Mouse (Mus musculus) kidney, postnatal 14 days (tissue): ENCODE results near the gene Cyb561d2.

Source experiments
- DNase-seq: peaks from one replicate; pipeline ENCODE4 v3.0.0; 2022; ENCODE audit warnings: mixed read lengths

Gene Cyb561d2

GRCm38 (mm10) chr9:107520331-107520730, 21.7 kb downstream of the Cyb561d2 start:
- DNase-seq = no peak

- peak; percentile 83 for DNase-seq
Measured at GRCm38 (mm10) chr9:107514303-107514955, 27.6 kb downstream of the Cyb561d2 start.

DNA sequence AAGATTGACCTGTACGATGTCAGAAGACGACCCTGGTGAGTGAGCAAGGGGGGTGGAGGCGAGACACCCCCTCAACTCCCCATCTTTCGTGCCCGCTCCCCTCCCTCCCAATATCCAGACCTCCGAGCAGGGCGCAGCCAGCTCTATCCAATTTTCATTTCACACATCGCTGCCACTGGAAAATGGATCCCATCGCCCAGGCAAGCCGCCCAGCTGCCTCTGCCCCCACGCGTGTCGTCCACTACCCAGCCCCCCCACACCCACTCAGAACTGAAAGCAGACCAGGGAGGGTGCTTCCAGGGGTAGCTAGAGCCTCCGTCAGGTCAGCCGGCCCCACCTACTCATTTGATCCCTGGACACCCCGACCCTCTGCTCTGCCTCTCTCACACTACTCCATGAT, 29.7 kb downstream of the Cyb561d2 start:
- DNase-seq = no peak

DNA sequence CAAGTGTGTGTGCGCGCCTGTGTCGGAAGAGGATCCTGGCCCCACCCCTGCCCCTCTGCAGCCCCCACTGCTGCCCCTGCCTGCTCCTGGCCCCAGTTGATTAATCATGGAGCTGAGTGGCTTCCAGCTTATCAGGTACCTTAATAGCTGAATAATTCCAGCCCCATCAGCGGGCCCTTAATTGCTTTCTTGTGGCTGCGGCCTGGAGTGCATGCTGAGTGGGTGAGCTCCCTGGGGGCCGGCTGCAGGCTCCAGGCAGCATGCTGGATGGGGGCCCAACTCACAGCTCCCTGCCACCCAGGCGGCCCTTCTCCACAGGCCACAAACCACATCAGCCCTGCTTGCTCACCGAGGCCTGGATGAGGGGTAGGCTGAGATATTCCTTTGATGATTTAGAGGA, 30.6 kb downstream of the Cyb561d2 start:
- DNase-seq = no peak

GRCm38 (mm10) chr9:107510384-107511100, 31.5 kb downstream of the Cyb561d2 start:
- no peak for DNase-seq

GRCm38 (mm10) chr9:107508266-107508665, 33.7 kb downstream of the Cyb561d2 start:
- no peak for DNase-seq

DNA sequence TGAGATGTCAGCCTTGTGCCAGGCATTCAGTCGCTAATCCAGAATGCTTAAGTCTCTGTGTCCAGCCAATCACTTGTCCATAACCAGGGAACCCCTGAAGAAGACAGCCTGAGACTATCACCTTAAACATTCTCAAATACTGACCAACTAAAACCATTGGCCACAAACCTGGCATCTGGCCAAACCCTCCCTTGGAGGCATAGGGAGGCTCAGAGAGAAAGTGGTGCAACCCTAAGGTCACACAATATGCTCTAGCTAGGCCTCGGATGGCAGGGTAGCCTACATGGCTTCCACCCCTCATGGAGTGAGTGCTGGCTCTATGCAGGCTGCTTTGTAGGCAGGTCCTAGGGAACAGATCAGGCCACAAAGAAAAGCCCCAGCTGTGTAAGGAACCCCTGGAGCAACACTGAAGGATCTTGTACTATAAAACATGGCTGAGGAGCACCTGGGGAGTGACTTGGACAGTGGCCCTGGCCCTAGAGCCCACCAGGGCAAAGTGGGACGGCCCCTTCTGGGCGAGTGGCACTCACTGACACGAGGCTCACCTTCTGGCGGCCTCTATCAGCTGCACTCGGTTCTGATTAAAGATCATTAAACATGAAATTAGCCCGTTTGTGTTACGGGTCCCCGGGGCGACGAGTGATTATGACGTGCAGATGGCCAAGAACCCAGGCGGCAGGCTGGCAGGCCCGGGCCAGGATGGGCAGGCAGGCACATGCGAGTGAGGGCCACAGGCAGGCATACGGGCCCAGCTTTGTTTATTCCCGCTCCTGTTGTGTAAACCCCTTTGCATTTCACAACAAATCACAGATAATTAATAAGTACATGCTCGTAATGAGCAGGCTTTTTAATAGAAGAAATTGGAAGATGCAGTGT, 37.1 kb downstream of the Cyb561d2 start:
- no peak for DNase-seq

DNA sequence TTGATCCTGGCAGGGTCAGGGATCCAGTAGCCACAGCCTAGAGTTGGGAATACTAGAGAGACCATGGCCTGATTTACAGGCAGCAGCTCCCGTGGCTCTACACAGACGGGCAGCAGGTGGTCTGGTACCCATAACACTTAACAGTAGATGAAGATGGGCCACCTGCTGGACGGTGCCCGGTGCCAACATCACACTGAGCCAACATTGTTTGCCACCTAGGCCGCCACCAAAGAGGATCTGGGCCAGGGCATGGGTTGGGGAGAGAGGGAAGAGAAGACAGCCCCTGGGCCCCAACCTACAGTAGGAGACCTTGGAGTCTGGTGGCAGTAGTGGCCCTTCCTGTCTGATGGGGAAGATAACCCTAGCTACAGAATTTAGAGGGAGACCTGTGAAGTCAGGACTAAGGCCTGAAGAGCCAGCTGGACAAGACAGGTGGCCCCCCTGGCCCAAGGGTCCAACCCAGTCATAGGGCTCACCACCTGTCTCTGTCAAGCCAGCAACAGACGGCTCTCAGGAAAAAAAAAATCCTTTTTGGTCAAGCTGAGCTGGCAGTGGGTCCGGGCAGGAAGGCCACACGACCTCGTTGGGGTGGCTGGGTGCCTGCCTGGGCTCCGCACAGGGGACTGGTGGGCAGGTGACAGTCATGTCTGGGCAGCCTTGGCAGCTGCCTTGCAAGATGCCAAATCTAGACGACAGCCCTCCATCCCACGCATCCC, 39.7 kb downstream of the Cyb561d2 start:
- no peak for DNase-seq

- no peak for DNase-seq
Measured at GRCm38 (mm10) chr9:107500708-107501286, 41.2 kb downstream of the Cyb561d2 start.

- DNase-seq = no peak
Measured at GRCm38 (mm10) chr9:107496359-107496758, 45.6 kb downstream of the Cyb561d2 start.

- DNase-seq = no peak
Measured at GRCm38 (mm10) chr9:107494238-107494637, 47.8 kb downstream of the Cyb561d2 start.

GRCm38 (mm10) chr9:107493511-107493910, 48.5 kb downstream of the Cyb561d2 start:
- DNase-seq = no peak

DNA sequence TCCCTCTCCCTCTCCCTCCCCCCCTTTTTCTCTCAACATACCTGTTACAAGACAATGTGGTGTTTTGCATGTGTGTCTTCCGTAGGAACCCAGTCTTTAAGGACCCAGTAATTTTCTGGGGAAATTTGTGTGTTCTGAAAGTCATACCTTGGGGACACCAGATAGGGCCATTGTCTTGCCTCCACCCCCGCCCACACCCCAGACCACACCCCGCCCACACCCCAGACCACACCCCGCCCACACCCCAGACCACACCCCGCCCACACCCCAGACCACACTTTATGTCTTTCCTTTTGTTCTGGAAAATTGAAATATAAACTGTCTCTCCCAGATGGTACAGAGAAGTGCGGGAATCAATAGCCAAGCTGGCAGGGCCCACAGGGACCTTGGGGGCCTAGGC, 51.4 kb downstream of the Cyb561d2 start:
- DNase-seq = no peak

- no peak for DNase-seq
Measured at GRCm38 (mm10) chr9:107490146-107490545, 51.8 kb downstream of the Cyb561d2 start.
